Mouse (Mus musculus) hindbrain, embryonic 16.5 days (tissue): ENCODE measurements around the gene Tecpr1. TPM values are rescaled to one million over a fixed set of nuclear protein-coding genes. Genes with fewer than 3 reads are reported as not detected.

ENCODE experiments used
- ATAC-seq: fragments of 200-750 bp; cut with Nextera tagmentation; 2 replicates; pipeline ENCODE4 v1.8.0; 2017; ENCODE audit warnings: moderate TSS enrichment, moderate library complexity
- H3K27ac ChIP-seq: fragments of 300-500 bp; sonication (generic); 2 replicates; pipeline ENCODE4 v1.5.1; 2014; ENCODE audit warnings: low read depth, mild to moderate bottlenecking, control low read depth, low read length, moderate library complexity
- H3K27me3 ChIP-seq: fragments of 300-500 bp; sonication (generic); replicated peaks from 2 replicates; pipeline ENCODE4 v1.6.1; 2014; ENCODE audit warnings: low read length; ENCODE audit not compliant: control insufficient read depth, insufficient read depth
- H3K36me3 ChIP-seq: fragments of 300-500 bp; sonication (generic); 2 replicates; pipeline ENCODE4 v1.6.1; 2014; ENCODE audit warnings: mild to moderate bottlenecking, low read length, moderate library complexity, mixed read lengths; ENCODE audit not compliant: control insufficient read depth, insufficient read depth
- H3K4me1 ChIP-seq: fragments of 300-500 bp; sonication (generic); 2 replicates; pipeline ENCODE4 v1.6.1; 2014; ENCODE audit warnings: low read depth, low read length; ENCODE audit not compliant: control insufficient read depth, insufficient read depth
- H3K4me2 ChIP-seq: fragments of 300-500 bp; sonication (generic); 2 replicates; pipeline ENCODE4 v1.6.1; 2014; ENCODE audit warnings: mild to moderate bottlenecking, low read length, control low read depth, moderate library complexity
- H3K4me3 ChIP-seq: fragments of 300-500 bp; sonication (generic); 2 replicates; pipeline ENCODE4 v1.5.1; 2014; ENCODE audit warnings: mild to moderate bottlenecking, low read length, control low read depth, moderate library complexity
- H3K9ac ChIP-seq: fragments of 300-500 bp; sonication (generic); 2 replicates; pipeline ENCODE4 v1.6.1; 2014; ENCODE audit warnings: low read depth, mild to moderate bottlenecking, control low read depth, low read length, moderate library complexity
- H3K9me3 ChIP-seq: fragments of 300-500 bp; sonication (generic); 2 replicates; pipeline ENCODE4 v1.6.1; 2014; ENCODE audit warnings: mild to moderate bottlenecking, low read length, moderate library complexity; ENCODE audit not compliant: control insufficient read depth
- WGBS: fragments of 180-500 bp; shearing (Covaris S2); extraction: QIAGEN DNeasy Blood & Tissue Kit; methylation state at CpG from one replicate; pipeline ENCODE4 v1.1.7; 2014; 5-methylcytosine and 5-hydroxymethylcytosine counted together
- polyA plus RNA-seq: library from polyadenylated mRNA; unstranded; fragments of >200 nt; fragmentation: Nextera tagmentation; extraction: Ambion mirVana; gene quantifications from 2 replicates; pipeline ENCODE4 v1.2.1, GENCODE M21; 2015

Gene Tecpr1
- polyA plus RNA-seq, 1 experiment from 2014 or later = 41.8 TPM

- Histone ChIP-seq H3K27ac (no peak overlapping the region), H3K27me3 (no peaks in the 10 kb centered on the region), H3K36me3 (peaks cover 10% of the 10 kb centered on the region), H3K4me1 (no peaks in the 10 kb centered on the region), H3K9ac (no peak overlapping the region), H3K4me3 (no peak overlapping the region), H3K9me3 (no peaks in the 10 kb centered on the region), H3K4me2 (no peak overlapping the region)
- ATAC-seq = no peak
- 94% methylated on average over 7 of the region's 7 CpGs for WGBS
These were observed 42.2 kb downstream of the Tecpr1 start for GRCm38 (mm10) chr5:144181249-144181648.

GRCm38 (mm10) chr5:144178216-144178615 is 45.2 kb downstream of the Tecpr1 start:
- Histone ChIP-seq H3K9ac (no peak overlapping the region), H3K36me3 (peaks cover 26% of the 10 kb centered on the region), H3K27ac (no peak overlapping the region), H3K27me3 (no peaks in the 10 kb centered on the region), H3K4me2 (no peak overlapping the region), H3K4me1 (no peaks in the 10 kb centered on the region), H3K4me3 (no peak overlapping the region), H3K9me3 (no peaks in the 10 kb centered on the region)
- ATAC-seq = no peak
- WGBS = 83% methylated on average over 6 of the region's 6 CpGs

- Histone ChIP-seq H3K36me3 (peaks cover 40% of the 10 kb centered on the region), H3K27me3 (no peaks in the 10 kb centered on the region), H3K9me3 (no peaks in the 10 kb centered on the region), H3K4me1 (no peaks in the 10 kb centered on the region), H3K4me2 (no peak overlapping the region), H3K9ac (no peak overlapping the region), H3K4me3 (no peak overlapping the region), H3K27ac (no peak overlapping the region)
- no peak for ATAC-seq
- WGBS = 95% methylated on average over 18 of the region's 18 CpGs
These were observed 49.8 kb downstream of the Tecpr1 start for GRCm38 (mm10) chr5:144173648-144174047.

GRCm38 (mm10) chr5:144169275-144169975 is 54.0 kb downstream of the Tecpr1 start:
- H3K27ac ChIP-seq = no peak overlapping the region
- peaks cover 34% of the 10 kb centered on the region for H3K36me3 ChIP-seq
- no peak for ATAC-seq
- no peak overlapping the region for H3K4me2 ChIP-seq
- no peak overlapping the region for H3K9ac ChIP-seq
- 74% methylated on average over 8 of the region's 8 CpGs for WGBS
- H3K9me3 ChIP-seq = no peaks in the 10 kb centered on the region
- no peak overlapping the region for H3K4me3 ChIP-seq
- H3K4me1 ChIP-seq = no peaks in the 10 kb centered on the region
- H3K27me3 ChIP-seq = no peaks in the 10 kb centered on the region

- Histone ChIP-seq H3K4me3 (no peak overlapping the region), H3K36me3 (peaks cover 20% of the 10 kb centered on the region), H3K9me3 (no peaks in the 10 kb centered on the region), H3K4me2 (no peak overlapping the region), H3K9ac (no peak overlapping the region), H3K27ac (no peak overlapping the region), H3K27me3 (no peaks in the 10 kb centered on the region), H3K4me1 (no peaks in the 10 kb centered on the region)
- 89% methylated on average over 3 of the region's 3 CpGs for WGBS
- ATAC-seq = no peak
These were observed 57.7 kb downstream of the Tecpr1 start for GRCm38 (mm10) chr5:144165756-144166155.

- Histone ChIP-seq H3K9ac (no peak overlapping the region), H3K9me3 (no peaks in the 10 kb centered on the region), H3K4me1 (no peaks in the 10 kb centered on the region), H3K27me3 (no peaks in the 10 kb centered on the region), H3K4me3 (no peak overlapping the region), H3K4me2 (no peak overlapping the region), H3K36me3 (peaks cover 17% of the 10 kb centered on the region), H3K27ac (no peak overlapping the region)
- 85% methylated on average over 10 of the region's 10 CpGs for WGBS
- ATAC-seq = no peak
These were observed 60.5 kb downstream of the Tecpr1 start for GRCm38 (mm10) chr5:144162813-144163517.

- Histone ChIP-seq H3K4me2 (no peak overlapping the region), H3K9me3 (no peaks in the 10 kb centered on the region), H3K36me3 (peaks cover 25% of the 10 kb centered on the region), H3K4me3 (no peak overlapping the region), H3K27me3 (no peaks in the 10 kb centered on the region), H3K9ac (no peak overlapping the region), H3K4me1 (no peaks in the 10 kb centered on the region), H3K27ac (no peak overlapping the region)
- WGBS = 93% methylated on average over 5 of the region's 5 CpGs
- no peak for ATAC-seq
These were observed 61.2 kb downstream of the Tecpr1 start for GRCm38 (mm10) chr5:144162080-144162812.

GRCm38 (mm10) chr5:144159137-144159536 is 64.3 kb downstream of the Tecpr1 start:
- Histone ChIP-seq H3K27ac (no peak overlapping the region), H3K4me1 (no peaks in the 10 kb centered on the region), H3K36me3 (peaks cover 20% of the 10 kb centered on the region), H3K27me3 (no peaks in the 10 kb centered on the region), H3K4me2 (no peak overlapping the region), H3K4me3 (no peak overlapping the region), H3K9ac (no peak overlapping the region), H3K9me3 (no peaks in the 10 kb centered on the region)
- 82% methylated on average over 8 of the region's 8 CpGs for WGBS
- ATAC-seq = 0 out of 2 replicates have a peak, but pooled peaks have one; percentile 17

- no peaks in the 10 kb centered on the region for H3K27me3 ChIP-seq
- H3K9ac ChIP-seq = no peak overlapping the region
- peak; percentile 69 for ATAC-seq
- H3K36me3 ChIP-seq = peaks cover 18% of the 10 kb centered on the region
- no peak overlapping the region for H3K27ac ChIP-seq
- H3K9me3 ChIP-seq = no peaks in the 10 kb centered on the region
- no peak overlapping the region for H3K4me3 ChIP-seq
- 19% methylated on average over 4 of the region's 4 CpGs for WGBS
- H3K4me2 ChIP-seq = no peak overlapping the region
- no peaks in the 10 kb centered on the region for H3K4me1 ChIP-seq
These were observed 64.8 kb downstream of the Tecpr1 start for GRCm38 (mm10) chr5:144158604-144159003.
